Mouse (Mus musculus): ENCODE results near the gene Cchcr1.

Cchcr1 gene

DNA sequence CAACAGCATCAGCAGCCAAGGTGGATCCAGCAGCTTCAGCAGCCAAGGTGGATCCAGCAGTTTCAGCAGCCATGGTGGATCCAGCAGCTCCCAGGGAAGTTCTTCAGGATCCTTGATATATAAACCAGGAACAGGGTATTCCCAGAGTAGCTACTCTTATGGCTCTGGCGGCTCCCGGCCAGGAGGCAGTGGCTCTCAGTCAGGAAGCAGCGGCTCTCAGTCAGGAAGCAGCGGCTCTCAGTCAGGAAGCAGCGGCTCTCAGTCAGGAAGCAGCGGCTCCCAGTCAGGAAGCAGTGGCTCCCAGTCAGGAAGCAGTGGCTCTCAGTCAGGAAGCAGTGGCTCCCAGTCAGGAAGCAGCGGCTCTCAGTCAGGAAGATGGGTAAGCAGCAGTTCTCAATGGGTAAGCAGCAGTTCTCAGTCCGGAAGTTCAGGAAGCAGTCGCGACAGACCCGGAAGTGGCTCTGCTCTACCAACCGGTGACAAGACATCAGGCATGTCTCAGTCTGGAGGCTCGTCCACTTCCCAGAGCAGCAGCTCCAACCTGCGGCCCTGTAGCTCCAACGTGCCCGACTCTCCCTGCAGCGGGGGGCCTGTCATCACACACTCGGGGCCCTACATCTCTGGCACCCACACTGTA, 38.0 kb downstream of the Cchcr1 start:
- in situ Hi-C loops (cut with MboI): no loop called here

DNA sequence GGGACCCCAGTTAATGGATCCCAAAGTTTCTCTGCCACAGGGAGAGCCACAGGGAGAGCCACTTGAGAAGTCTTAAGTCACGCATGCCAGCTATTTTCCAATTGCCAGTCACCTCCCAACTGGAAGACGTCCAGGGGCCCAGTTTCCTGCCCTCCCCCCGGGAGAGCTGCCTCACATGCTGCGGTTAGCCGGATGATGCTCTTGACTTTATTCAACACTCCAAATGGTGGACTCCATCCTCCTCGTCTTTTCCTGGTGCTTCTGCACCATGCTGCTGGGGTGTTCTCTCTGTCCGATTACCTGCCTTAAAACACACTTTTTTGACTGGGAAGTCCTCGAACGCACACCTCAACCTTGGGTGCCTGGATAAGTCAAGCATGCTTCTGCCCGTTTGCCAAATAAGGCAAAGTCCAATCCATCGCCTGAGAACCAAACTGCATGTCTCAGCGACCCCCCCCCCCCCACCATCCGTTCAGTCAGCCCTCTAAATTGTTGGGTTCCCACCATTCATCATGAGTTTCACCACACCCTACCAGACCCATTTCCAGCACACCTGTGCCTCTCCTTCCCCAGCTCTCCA, 39.4 kb downstream of the Cchcr1 start:
- in situ Hi-C loops (cut with MboI): no loop called here

DNA sequence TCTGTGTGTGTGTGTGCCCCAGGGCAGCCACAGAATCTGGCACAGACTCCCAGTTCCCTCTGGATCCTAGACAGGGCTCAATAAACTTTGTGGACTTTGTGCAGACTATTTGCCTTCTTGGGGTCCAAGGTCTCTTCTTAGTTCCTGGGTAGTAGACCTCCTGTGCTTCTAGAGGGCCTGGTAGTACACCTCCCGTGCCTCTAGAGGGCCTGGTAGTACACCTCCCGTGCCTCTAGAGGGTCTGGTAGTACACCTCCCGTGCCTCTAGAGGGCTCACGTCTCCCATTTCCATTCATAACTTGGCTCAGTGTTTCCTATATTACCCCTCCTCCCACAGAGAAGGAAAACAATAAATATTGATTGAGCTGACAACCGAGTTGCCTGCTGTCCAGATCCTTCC, 39.9 kb downstream of the Cchcr1 start:
- in situ Hi-C loops (cut with MboI): no loop called here

DNA sequence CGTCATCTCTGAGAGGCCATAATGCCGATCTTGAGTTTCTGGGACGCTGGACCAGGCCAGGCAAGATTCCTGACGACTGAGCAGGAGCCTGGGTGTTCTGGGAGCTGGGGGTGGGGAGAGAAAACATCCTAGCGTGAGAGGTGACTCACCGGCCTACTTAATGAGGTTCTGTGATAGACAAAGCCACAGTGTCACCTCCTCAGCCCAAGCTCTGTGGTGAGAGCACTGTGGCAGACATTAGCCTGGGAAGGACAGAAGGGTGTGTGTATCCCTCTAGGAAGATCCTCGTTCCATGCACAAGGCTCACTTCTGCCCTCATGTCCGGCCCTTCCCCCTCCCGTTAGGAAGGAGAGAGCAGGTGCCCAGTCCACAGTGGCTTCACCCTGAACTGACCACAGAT, 40.5 kb downstream of the Cchcr1 start:
- in situ Hi-C loops (cut with MboI): no loop called here

DNA sequence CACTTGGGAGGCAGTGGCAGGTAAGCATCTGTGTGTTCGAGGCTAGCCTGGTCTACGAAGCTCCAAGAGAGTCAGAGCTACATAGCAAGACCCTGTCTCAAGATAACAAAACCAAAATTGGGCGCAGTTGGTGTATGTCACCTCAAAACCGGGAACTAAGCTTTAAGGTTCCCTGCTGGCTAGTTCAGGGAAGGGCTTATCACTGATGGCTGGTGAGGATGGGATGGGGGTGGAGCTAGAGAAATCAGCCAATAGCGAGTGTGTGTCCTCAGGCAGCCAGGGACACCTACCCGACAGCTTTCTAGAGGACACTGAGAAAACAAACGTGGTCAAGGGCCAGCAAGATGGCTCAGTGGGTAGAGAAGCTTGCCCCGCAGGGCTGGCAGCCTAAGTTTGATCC, 41.3 kb downstream of the Cchcr1 start:
- in situ Hi-C loops (cut with MboI): no loop called here

DNA sequence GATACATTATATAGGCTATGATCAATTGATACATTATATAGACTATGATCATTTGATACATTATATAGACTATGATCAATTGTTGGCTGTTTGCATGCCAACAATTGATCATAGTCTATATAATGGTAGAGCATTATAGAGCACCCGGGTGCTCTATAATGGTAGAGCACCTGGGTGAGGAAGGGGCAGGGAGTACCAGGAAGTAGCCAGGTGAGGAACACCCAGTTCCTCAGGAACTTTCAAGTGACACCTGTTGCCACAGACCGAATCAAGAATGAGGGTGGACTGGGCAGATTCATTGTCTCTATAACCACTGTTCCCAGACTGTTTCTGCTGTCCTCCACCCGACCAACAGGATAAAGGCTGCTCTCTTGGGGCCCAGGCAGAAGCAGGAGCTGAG, 50.2 kb downstream of the Cchcr1 start, which contains the start of gene 2300002M23Rik:
Gene 2300002M23Rik, plus strand, starts transcription at position 301 of the 400 bp plus-strand sequence.
- in situ Hi-C loops (cut with MboI): no loop called here

DNA sequence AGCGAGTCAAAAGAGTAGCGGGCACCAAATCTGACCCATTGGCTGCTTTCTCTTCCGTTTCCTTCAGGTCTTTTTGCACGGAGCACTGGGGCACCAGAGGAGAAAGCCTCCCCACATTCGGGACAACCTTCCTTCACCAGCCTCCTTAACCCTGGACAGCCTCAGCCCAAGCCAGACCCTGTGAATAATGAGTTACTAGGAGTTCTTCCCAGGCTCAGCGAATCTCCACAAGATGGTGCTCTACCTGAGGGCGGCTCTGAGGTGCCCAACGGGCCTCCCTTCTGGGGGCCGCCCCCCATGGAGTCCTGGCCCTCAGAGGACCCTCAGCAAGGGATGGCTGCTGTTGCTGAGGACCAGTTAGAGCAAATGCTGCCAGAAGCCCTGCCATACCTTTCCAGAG, 50.9 kb downstream of the Cchcr1 start:
- in situ Hi-C loops (cut with MboI): no loop called here

DNA sequence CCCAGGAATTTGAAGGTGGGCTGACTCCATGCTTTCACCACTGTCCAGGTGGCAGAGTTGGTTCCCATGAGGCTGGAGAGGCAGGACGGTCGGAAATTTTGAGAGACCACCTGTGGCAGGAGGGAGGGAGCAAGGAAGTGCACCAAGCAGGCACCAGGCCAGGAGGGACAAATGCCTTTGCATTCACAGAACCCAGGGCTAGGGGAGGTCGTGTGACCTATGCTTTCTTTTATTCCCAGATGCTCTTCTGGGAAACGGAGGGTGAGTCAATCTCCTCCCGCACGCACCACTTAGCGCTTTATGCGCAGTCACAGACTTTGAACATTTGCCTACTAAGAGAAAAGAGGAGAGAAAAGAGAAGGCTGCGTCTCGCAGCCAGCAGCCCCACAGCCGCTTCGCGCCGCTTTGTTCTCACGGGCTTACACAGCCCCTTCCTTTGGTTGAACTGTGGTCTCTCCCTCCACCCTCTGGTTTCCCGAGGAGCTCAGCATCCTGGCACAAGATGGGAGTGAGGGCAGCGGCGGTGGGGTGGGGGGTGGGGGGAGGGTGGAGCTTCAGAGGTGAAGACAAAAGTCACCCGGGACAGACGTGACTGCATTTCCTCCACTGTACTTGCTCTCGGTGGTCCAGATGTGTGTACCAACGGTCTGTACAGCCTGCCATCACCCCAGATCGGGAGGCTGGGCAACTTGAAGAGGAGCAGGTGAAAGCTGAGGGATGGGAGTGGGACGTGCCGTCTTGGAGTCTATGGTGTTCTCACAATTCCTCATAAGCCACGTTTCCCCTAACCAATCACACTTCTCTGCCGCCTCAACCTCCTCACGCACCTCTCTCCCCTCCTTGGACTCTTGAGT, 52.4 kb downstream of the Cchcr1 start:
- in situ Hi-C loops (cut with MboI): no loop called here

DNA sequence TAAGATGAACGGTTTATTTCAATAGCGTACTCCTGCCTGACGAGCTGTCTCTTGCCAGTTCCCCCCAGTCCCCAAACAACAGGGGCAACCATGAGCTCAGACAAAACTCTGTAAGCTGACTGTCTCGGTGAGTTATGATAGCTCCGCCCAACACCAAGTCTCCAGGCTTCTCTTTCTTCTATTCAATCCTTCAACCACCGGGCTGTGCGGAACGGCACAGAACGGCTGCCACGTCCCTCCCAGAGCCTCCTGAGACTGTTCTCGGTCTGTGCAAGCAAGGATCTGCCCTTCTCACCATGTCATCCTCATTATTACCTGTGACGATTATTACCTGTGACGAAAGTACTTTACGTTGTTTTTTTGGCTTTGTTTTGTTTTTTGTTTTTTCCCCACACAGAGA, 53.9 kb downstream of the Cchcr1 start:
- in situ Hi-C loops (cut with MboI): no loop called here

DNA sequence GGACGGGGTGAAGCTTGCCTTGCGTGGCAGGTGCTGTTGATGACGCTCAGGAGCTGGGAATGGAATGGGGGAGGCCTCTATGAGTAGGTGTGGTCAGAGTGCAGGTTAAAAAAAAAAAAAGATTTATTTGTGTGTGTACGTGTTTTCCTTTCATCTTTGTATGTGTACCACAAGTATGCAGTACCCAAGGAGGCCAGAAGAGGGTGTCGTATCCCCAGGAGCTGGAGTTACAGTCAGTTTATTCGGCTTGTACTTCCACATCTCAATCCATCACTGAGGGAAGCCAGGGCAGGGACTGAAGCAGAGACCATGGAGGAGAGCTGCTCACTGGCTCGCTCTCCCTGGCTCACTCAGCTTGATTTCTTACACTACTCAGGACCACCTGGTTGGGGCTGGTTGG, 54.6 kb downstream of the Cchcr1 start:
- in situ Hi-C loops (cut with MboI): no loop called here

DNA sequence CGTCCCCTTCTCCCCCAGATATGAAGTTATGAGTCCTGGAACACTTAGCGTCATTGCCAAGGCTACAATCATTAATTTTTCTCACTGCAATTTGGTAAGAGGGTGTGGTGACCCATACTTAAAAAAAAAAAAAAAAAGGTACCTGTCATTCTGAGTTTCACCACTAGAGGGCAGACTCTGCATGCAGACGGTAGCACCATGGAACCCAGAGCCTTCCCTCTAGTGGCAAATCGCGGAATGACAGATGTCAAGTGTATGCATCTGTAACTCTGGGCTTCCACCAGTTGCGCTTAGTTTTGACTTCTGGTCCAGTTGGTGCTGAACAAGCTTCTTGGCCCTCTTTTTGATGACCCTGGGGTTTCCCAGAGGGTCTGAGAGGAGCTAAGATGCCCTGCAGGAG, 61.3 kb downstream of the Cchcr1 start:
- in situ Hi-C loops (cut with MboI): no loop called here
